Mouse (Mus musculus) kidney, embryonic 14.5 days (tissue): ENCODE results near the gene Agap1. TPM values are rescaled to one million over a fixed set of nuclear protein-coding genes. Genes with fewer than 3 reads are reported as not detected.

Experiments used
- ATAC-seq: fragments of 200-750 bp; cut with Nextera tagmentation; 2 replicates; pipeline ENCODE4 v1.8.0; 2017; ENCODE audit warnings: moderate number of reproducible peaks, mild to moderate bottlenecking, moderate TSS enrichment, moderate library complexity; ENCODE audit not compliant: low FRiP score, low TSS enrichment
- H3K27ac ChIP-seq: fragments of 300-500 bp; sonication (generic); 2 replicates; pipeline ENCODE4 v1.5.1; 2014; ENCODE audit warnings: low read depth, mild to moderate bottlenecking, low read length, moderate library complexity, mixed read lengths
- H3K27me3 ChIP-seq: fragments of 300-500 bp; sonication (generic); 2 replicates; pipeline ENCODE4 v1.6.1; 2014; ENCODE audit warnings: mild to moderate bottlenecking, low read length; ENCODE audit not compliant: control insufficient read depth, insufficient read depth
- H3K36me3 ChIP-seq: fragments of 300-500 bp; sonication (generic); 2 replicates; pipeline ENCODE4 v1.6.1; 2014; ENCODE audit warnings: low read length, mixed read lengths; ENCODE audit not compliant: control insufficient read depth, insufficient read depth
- H3K4me1 ChIP-seq: fragments of 300-500 bp; sonication (generic); 2 replicates; pipeline ENCODE4 v1.6.1; 2014; ENCODE audit warnings: low read length, mixed read lengths; ENCODE audit not compliant: control insufficient read depth, insufficient read depth
- H3K4me2 ChIP-seq: fragments of 300-500 bp; sonication (generic); replicated peaks from 2 replicates; pipeline ENCODE4 v1.6.1; 2014; ENCODE audit warnings: low read depth, mild to moderate bottlenecking, low read length
- H3K4me3 ChIP-seq: fragments of 300-500 bp; sonication (generic); 2 replicates; pipeline ENCODE4 v1.5.1; 2014; ENCODE audit warnings: mild to moderate bottlenecking, low read length
- H3K9ac ChIP-seq: fragments of 300-500 bp; sonication (generic); 2 replicates; pipeline ENCODE4 v1.6.1; 2014; ENCODE audit warnings: low read depth, mild to moderate bottlenecking, low read length, moderate library complexity
- H3K9me3 ChIP-seq: fragments of 300-500 bp; sonication (generic); 2 replicates; pipeline ENCODE4 v1.6.1; 2016; ENCODE audit warnings: low read length; ENCODE audit not compliant: control insufficient read depth
- WGBS: fragments of 180-500 bp; shearing (Covaris S2); extraction: QIAGEN DNeasy Blood & Tissue Kit; methylation state at CpG from one replicate; pipeline ENCODE4 v1.1.7; 2014; 5-methylcytosine and 5-hydroxymethylcytosine counted together
- polyA plus RNA-seq: library from polyadenylated mRNA; unstranded; fragments of >200 nt; fragmentation: Nextera tagmentation; extraction: Ambion mirVana; gene quantifications from 2 replicates; pipeline ENCODE4 v1.2.1, GENCODE M21; 2014

Agap1 gene
- polyA plus RNA-seq, 1 experiment from 2014 or later: 19.3 TPM

- peak; percentile 70; the same call in 1 of the 2 replicates for ATAC-seq
- peaks cover 10% of the 10 kb centered on the region for H3K4me1 ChIP-seq
These were observed 413.2 kb downstream of the Agap1 start for GRCm38 (mm10) chr1:89867847-89868246.

GRCm38 (mm10) chr1:89870134-89870905 lies 415.7 kb downstream of the Agap1 start:
- no peak for ATAC-seq
- Histone ChIP-seq H3K4me2 (no peak overlapping the region), H3K9ac (no peak overlapping the region), H3K4me3 (no peak overlapping the region), H3K36me3 (no peaks in the 10 kb centered on the region), H3K9me3 (no peaks in the 10 kb centered on the region), H3K4me1 (peaks cover 10% of the 10 kb centered on the region), H3K27me3 (no peaks in the 10 kb centered on the region), H3K27ac (no peak overlapping the region)
- WGBS: 49% methylated on average over 12 of the region's 12 CpGs

More at GRCm38 (mm10) chr1:89867847-89868246, 413.2 kb downstream of the Agap1 start:
- WGBS: 21% methylated on average over 4 of the region's 4 CpGs
- H3K27ac ChIP-seq: no peak overlapping the region
- no peaks in the 10 kb centered on the region for H3K9me3 ChIP-seq
- no peak overlapping the region for H3K9ac ChIP-seq
- H3K4me2 ChIP-seq: no peak overlapping the region
- no peaks in the 10 kb centered on the region for H3K36me3 ChIP-seq
- no peak overlapping the region for H3K4me3 ChIP-seq
- no peaks in the 10 kb centered on the region; the same call in 1 of the 2 replicates for H3K27me3 ChIP-seq

- Histone ChIP-seq H3K4me3 (no peak overlapping the region), H3K4me2 (no peak overlapping the region), H3K27me3 (no peaks in the 10 kb centered on the region), H3K36me3 (no peaks in the 10 kb centered on the region), H3K9ac (no peak overlapping the region), H3K4me1 (peaks cover 10% of the 10 kb centered on the region), H3K27ac (no peak overlapping the region), H3K9me3 (no peaks in the 10 kb centered on the region)
- 49% methylated on average over 6 of the region's 6 CpGs for WGBS
- ATAC-seq: no peak
These were observed 416.3 kb downstream of the Agap1 start for GRCm38 (mm10) chr1:89870906-89871211.

GRCm38 (mm10) chr1:89876346-89877072 lies 421.9 kb downstream of the Agap1 start:
- Histone ChIP-seq H3K4me2 (no peak overlapping the region), H3K4me3 (no peak overlapping the region), H3K27ac (no peak overlapping the region), H3K36me3 (no peaks in the 10 kb centered on the region), H3K9ac (no peak overlapping the region), H3K9me3 (no peaks in the 10 kb centered on the region), H3K27me3 (no peaks in the 10 kb centered on the region), H3K4me1 (peaks cover 11% of the 10 kb centered on the region; the same call in 1 of the 2 replicates)
- WGBS: 19% methylated on average over 5 of the region's 5 CpGs
- no peak for ATAC-seq

DNA sequence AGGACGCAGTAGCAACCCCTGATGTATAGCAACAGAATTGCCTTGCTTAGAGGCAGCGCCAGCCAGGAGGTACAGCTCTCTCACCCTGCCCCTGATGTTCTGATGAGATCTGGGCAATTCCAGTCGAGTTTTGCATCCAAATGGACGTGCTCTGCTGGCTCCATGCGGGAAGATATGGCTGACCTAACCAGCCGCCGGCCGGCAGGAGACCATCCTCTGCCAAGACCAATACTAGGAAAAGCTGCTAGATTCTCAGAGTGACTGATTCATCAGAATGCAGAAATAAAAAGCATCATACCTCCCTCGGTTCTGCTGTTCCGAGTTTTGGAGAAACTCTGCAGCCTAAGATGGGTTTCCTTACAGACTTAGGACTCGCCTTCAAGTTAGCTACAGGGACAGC lies 423.9 kb downstream of the Agap1 start:
- H3K4me3 ChIP-seq: no peak overlapping the region
- no peak overlapping the region for H3K4me2 ChIP-seq
- H3K27me3 ChIP-seq: no peaks in the 10 kb centered on the region; the same call in 1 of the 2 replicates
- H3K36me3 ChIP-seq: no peaks in the 10 kb centered on the region
- ATAC-seq: no peak
- 74% methylated on average over 11 of the region's 11 CpGs for WGBS
- peaks cover 11% of the 10 kb centered on the region; the same call in 1 of the 2 replicates for H3K4me1 ChIP-seq
- H3K9ac ChIP-seq: no peak overlapping the region
- H3K27ac ChIP-seq: no peak overlapping the region
- H3K9me3 ChIP-seq: no peaks in the 10 kb centered on the region

GRCm38 (mm10) chr1:89880193-89880592 lies 425.6 kb downstream of the Agap1 start:
- WGBS: 6% methylated on average over 8 of the region's 8 CpGs

GRCm38 (mm10) chr1:89880834-89881233 lies 426.2 kb downstream of the Agap1 start:
- H3K9ac ChIP-seq: no peak overlapping the region
- peaks cover 24% of the 10 kb centered on the region; the same call in 1 of the 2 replicates for H3K4me1 ChIP-seq
- no peak overlapping the region for H3K4me3 ChIP-seq
- no peak overlapping the region for H3K27ac ChIP-seq
- no peak for ATAC-seq
- H3K36me3 ChIP-seq: no peaks in the 10 kb centered on the region
- H3K4me2 ChIP-seq: no peak overlapping the region
- H3K27me3 ChIP-seq: no peaks in the 10 kb centered on the region; the same call in 1 of the 2 replicates
- H3K9me3 ChIP-seq: no peaks in the 10 kb centered on the region
- WGBS: 50% methylated on average over 10 of the region's 10 CpGs

More at GRCm38 (mm10) chr1:89880193-89880592, 425.6 kb downstream of the Agap1 start:
- ATAC-seq: no peak
- Histone ChIP-seq H3K36me3 (no peaks in the 10 kb centered on the region), H3K4me1 (peaks cover 17% of the 10 kb centered on the region; the same call in 1 of the 2 replicates), H3K27ac (no peak overlapping the region), H3K4me3 (no peak overlapping the region), H3K4me2 (no peak overlapping the region), H3K9ac (no peak overlapping the region), H3K27me3 (no peaks in the 10 kb centered on the region; the same call in 1 of the 2 replicates), H3K9me3 (no peaks in the 10 kb centered on the region)

- Histone ChIP-seq H3K27ac (no peak overlapping the region), H3K9me3 (no peaks in the 10 kb centered on the region), H3K4me1 (peaks cover 21% of the 10 kb centered on the region; the same call in 1 of the 2 replicates), H3K9ac (no peak overlapping the region), H3K36me3 (peaks cover 9% of the 10 kb centered on the region; the same call in 1 of the 2 replicates), H3K4me3 (no peak overlapping the region), H3K4me2 (no peak overlapping the region), H3K27me3 (peaks cover 3% of the 10 kb centered on the region; the same call in 1 of the 2 replicates)
- ATAC-seq: no peak
- WGBS: 57% methylated on average over 8 of the region's 8 CpGs
These were observed 429.7 kb downstream of the Agap1 start for GRCm38 (mm10) chr1:89884335-89884734.

- 16% methylated on average over 4 of the region's 4 CpGs for WGBS
- Histone ChIP-seq H3K4me1 (peaks cover 17% of the 10 kb centered on the region; the same call in 1 of the 2 replicates), H3K9ac (no peak overlapping the region), H3K36me3 (peaks cover 14% of the 10 kb centered on the region; the same call in 1 of the 2 replicates), H3K27ac (no peak overlapping the region), H3K4me2 (no peak overlapping the region), H3K4me3 (no peak overlapping the region), H3K27me3 (peaks cover 3% of the 10 kb centered on the region; the same call in 1 of the 2 replicates), H3K9me3 (no peaks in the 10 kb centered on the region)
- no peak for ATAC-seq
These were observed 431.1 kb downstream of the Agap1 start for GRCm38 (mm10) chr1:89885696-89886095.
